Mouse (Mus musculus) right cerebral cortex, postnatal 36 days (tissue): ENCODE measurements around the gene Lbhd1.
"Not testable (repeated sequence)": the region's sequence is repeated elsewhere in the genome, so short reads cannot be mapped to it uniquely, and the experiment has no call there.

Experiments
- DNase-seq, 2 experiments: peaks; one replicate each; pipeline ENCODE4 v3.0.0; 2022; ENCODE audit warnings: low spot score in 2 of 2, mixed read lengths in 1 of 2

Lbhd1 gene

DNA sequence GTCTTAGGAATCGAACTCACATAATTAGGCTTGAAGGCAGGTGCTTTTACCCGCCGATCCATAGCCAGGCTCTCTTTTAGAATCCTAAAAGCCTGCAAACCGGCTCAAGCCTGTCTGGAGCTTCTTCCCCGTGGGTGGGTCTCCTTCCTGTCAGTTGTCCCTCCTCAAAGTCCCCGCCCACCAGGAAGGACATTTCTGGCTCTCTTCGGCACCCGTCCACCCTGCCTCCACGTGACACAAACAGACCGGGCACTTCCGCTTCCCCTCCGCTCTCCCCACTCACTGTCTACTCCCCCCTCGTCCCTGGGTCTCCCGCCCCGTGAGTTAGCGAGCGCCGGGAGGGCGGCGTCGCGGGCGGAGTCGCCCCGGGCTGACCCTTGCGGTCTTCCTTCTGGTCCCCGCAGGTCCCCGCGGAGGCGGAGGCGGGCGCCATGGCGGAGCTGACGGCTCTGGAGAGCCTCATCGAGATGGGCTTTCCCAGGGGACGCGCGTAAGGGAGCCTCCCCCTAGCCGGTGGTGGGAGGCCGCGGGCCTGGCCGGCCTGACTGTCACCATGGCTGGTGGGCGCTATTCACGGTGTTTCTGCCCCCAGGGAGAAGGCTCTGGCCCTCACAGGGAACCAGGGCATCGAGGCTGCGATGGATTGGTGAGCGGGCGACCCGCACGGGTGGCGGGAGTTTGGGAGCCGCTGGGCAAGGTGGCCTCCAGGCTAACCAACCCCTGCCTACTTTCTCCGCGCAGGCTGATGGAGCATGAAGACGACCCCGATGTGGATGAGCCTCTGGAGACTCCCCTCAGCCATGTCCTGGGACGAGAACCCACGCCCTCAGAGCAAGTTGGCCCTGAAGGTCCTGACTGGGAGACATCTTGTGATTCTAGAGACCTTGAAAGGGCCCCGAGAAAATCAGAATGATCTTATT, 12.0 kb upstream of the Lbhd1 start, which contains the start of gene Ubxn1:
Ubxn1 (plus strand) TSS at position 230 of the 920 bp plus-strand sequence.
- DNase-seq: peak; percentile 96 to 97

DNA sequence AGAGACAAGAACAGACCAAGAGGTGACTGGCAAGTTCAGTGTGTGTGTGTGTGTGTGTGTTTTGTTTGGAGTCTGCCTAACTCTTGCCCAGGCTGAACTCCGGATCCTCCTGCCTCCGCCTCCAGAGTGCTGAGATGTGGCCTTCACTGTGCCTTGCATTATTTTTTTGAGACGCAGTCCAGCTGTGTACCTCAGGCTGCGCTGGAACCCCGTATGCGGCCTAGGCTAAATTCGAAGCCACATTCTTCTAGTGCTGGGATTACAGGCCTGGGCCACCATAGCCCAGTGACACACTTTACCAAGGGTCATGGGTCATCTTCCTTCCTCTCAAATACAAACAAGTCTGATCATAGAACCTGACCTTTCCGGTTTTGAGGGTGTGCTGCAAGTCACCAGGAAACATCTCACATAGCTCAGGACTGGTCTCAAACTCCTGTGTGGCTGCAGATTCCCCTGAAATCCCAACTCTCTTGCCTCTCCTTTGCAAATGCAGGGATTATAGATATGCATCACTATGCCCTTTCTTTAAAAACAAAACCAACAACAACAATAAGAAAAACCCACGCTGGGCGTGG, 11.2 kb upstream of the Lbhd1 start:
- no peak for DNase-seq

DNA sequence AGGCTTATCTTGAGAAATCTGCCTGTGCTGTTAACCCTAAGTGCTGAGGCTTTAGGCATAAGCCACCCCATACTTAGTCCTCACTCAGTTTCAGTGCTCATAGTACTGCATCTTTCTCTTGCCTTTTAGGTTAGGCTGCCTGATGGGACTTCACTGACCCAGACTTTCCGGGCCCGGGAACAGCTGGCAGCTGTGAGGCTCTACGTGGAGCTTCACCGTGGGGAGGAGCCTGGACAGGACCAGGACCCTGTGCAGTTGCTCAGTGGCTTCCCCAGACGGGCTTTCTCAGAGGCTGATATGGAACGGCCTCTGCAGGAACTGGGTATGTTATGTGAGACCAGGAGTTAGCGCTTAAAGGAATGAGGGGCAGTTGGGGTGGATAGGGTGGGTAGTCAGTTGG, 8.5 kb upstream of the Lbhd1 start:
- no peak for DNase-seq

DNA sequence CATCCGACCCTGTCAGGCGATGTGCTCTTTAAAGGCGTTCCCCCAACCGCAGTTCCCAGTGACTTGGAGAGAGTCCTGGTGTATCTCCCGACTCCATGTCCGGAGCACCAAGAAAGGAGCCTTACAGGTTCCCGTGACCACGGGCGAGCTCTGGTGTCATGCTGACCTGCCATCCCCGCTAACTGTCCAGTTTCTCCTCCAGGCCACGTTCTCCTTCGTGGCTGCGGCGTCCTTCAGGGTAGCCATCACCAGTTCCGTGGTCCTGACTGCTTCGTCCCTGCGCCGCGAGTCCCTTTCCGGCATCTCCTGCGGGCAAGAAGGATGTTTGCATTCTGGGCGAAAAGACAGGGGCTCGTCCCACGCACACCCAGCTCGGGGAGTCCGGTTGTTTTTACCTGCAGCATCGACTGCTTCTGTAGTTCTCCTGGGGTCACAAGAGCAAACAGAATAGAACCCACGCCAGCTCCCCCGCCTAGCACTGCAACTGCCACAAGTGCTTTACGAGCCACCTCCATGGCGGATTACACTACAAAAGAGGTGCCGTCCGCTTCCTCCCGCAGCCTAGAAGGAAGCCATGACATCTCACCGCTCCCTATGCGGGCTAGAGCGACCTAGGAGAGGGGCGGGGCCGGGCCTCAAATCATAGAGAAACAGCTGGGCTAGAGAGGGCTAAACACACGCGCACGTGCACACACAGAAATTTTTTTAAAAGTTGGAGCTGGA, 3.1 kb upstream of the Lbhd1 start, which contains the start of gene Uqcc3:
Uqcc3 (minus strand) TSS at position 613 of the 723 bp plus-strand sequence.
- DNase-seq: peak; percentile 86 to 88

DNA sequence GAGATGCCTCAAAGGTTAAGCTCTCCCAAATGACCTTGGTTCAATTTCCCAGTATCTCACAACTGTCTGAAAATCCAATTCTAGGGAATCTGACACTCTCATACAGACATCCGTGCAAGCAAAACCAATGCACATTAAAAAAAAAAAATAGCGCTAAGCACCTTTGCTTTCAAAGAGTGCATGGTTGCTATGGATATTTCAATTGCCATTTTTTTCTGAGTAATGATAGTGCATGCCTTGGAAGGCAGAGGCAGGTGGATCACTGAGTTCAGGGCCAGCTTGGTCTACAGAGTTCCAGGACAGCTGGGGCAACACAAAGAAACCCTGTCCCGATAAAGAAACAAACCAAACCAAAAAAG, 2.5 kb upstream of the Lbhd1 start:
- no peak for DNase-seq

DNA sequence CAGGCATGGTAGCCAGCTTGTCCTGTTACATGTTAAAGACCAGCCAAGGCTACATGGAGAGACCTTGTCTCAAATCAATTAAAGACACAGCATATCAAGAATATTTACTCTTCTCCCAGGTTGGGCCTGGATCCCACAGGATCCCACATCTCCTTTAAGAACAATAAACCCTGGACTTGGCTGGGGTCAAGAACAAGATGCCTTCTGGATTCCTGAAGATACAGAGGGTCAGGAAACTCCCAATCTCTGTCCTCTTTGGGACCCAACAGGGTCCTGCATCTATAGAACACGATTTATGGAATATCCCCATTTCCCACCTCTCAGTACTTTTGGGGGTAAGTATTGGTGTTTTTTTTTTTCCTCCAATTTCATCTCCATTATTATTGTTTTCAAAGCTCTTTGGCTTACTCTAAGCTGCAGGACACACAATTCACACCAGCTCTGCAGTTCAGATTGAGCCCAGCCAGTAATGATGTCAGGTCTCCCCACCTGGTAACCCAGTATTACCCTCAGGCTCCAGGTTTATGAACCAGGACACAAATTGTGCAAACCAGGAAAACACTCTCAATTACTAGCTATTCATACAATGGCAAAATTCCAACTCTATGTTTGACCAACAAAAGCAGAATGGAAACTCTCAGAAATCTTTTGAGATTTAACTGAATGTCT, 3.5 kb downstream of the Lbhd1 start:
- no peak for DNase-seq

DNA sequence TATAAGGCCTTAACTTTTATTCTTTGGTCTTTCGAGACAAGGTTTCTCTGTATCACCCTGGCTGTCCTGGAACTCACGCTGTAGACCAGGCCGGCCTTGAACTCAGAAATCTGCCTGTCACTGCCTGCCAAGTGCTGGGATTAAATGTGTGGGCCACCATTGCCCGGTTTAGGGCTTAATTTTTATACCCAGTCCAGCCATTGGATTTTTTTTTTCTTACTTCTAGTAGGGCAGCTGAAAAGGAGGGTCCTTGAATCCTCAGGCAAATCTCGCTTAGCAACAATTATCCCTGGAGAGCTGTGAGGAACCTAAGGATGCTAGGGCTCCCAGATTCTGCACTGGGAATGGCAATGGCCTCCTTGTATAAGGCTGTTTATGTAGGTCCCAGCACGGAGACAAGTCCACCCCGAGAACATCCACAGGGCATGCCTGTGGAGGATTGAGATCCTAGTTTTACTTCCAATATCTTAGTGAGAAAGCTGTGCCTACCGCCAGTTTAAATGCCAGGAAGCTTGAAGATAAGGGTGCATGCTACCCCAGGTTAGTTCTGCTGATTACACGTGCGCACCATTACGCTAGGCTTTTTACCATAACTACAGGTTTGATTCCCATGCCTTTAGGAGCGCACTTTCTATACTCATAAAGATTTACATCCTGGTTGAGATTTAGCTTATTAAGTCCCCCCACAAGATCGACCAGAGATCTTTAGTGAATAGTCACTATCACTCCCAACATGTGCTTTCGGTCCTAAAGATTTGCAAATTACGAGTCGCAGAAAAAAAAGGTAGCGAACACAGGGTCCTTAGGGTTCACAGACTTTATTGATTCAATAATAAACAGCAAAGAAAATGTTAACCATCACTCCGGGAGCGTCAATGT, 4.3 kb downstream of the Lbhd1 start:
- DNase-seq: no peak

DNA sequence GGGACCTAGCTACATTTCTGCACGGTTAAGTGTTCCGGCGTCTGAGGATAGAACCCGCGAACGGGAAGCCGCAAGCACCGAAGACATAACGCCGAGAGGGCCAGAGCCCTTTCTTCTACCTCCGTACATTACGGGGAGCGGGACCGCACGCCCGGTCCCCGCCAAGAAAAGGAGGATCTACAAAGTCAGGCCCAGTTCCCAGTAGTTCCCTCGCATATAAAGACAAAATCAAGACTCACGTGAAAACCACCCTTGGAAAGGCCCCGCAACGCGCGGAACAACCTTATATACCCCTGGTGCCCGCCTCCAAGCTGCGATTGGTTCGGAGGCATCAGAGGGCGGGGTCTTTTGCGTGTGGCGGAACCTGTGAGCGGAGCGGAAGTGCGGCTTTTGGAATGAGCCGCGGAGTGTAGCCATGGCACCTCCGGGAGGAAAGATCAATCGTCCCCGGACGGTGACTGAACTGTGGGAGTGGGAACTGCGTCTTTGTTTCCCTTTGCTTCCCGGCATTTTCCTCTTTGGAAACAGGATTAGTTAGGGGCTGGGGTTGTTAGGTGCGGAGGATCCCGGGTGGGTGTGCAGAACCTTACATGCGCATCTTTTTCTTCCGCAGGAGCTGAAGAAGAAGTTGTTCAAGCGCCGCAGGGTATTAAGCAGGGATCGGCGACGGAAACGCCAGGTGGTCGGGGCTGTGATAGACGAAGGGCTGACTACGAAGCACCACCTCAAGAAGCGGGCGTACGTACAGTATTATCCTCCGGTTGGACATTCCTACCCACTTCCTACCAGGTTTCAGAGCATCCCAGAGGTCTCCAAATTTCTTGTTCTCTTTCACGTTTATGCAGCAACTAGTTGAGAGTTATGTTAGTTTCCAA, 5.2 kb downstream of the Lbhd1 start, which contains the start of the genes 1810009A15Rik and Gm49416:
1810009A15Rik (plus strand) TSS at position 343 of the 875 bp plus-strand sequence.
Gm49416 (plus strand) TSS at position 416 of the 875 bp plus-strand sequence.
- DNase-seq: peak; percentile 91 to 93

DNA sequence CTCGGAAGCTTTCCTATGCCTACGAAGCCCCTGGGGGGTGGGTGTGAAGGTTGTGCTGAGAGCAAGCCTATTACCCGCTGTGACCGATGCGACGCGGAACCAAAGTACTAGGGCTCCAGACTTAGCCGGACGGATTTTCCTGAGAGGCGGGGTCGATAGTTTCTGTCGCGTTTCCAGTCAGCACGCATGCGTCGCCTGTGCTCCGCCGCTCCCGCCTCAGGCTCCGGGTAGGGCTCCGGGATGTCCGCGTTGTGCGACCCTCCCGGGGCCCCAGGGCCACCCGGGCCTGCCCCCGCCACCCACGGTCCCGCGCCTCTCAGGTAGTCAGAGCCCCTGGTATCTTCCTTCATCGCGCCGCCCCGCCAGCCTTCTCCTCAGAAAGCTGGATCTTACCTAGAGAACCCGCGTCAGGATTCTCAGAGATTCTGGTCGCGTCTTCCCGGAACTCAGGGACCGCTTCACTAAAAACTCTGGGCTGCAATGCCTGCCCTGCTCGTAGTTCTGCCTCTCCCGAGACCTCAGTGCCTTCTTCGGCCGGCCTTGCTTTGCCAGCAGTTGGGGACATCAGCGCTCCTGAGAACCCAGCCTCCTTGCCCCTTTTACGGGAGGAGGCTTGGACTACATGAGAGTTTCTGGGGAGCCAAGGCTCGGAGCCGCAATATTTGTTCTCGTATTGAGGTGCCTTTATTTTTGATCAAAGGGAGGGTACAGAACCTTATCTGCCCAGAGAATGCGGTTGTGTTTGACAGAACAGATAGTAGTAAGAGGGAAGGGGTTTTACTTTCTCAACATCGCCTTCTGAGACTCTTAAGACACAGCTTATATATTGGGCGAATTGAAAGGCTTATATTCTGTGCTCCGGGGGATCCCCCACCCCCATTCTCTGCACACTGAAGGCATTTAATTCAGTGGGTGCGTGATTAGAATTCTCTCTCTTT, 9.6 kb downstream of the Lbhd1 start, which contains the start of gene Ints5:
Ints5 (plus strand) TSS at position 177 of the 938 bp plus-strand sequence.
- DNase-seq: peak; percentile 76 to 77

DNA sequence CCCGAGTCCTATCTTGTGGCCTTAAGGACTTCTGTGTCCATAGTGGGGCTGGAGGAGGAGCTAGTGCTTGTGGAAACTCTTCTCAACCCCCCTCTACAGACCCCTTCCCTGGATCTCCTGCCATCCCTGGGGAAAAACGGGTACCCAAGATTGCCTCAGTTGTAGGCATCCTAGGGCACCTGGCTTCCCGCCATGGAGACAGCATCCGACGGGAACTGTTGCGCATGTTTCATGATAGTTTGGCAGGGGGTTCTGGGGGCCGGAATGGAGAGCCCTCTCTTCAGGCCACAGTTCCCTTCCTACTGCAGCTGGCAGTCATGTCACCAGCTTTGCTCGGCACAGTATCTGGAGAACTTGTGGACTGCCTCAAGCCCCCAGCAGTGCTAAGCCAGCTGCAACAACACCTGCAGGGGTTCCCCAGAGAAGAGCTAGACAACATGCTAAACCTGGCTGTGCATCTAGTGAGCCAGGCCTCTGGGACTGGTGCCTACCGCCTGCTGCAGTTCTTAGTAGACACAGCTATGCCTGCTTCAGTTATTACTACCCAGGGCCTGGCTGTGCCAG, 11.9 kb downstream of the Lbhd1 start:
- DNase-seq: no peak

DNA sequence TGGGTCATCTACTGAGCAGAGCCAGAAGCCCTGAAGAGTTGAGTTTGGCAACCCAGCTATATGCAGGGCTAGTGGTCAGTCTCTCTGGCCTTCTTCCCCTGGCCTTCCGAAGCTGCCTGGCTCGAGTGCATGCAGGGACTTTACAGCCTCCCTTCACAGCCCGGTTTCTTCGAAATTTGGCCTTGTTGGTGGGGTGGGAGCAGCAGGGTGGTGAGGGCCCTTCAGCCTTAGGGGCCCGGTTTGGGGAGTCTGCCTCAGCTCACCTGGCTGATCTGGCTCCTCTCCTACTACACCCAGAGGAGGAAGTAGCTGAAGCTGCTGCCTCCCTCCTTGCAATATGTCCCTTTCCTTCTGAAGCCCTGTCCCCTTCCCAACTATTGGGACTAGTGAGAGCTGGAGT, 12.7 kb downstream of the Lbhd1 start:
- DNase-seq: not testable (repeated sequence)

DNA sequence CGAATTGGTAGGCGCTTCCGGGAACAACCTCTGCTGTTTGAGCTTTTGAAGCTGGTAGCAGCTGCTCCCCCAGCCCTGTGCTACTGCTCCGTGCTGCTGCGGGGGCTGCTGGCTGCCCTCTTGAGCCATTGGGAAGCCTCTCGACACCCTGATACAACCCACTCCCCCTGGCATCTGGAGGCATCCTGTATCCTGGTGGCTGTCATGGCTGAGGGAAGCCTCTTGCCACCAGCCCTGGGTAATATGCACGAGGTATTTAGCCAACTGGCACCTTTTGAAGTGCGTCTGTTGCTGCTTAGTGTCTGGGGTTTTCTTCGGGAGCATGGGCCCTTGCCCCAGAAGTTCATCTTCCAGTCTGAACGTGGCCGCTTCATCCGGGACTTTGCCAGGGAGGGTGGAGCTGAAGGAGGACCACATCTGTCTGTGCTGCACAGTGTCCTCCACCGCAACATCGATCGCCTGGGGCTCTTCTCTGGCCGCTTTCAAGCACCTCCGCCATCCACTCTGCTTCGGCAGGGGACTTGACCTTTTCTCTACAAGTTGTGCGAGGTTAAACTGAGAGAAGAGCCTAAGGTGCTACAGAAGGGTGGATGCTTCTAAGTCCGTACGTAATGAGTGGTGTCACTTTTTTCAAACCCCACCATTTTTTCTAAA, 13.8 kb downstream of the Lbhd1 start:
- not testable (repeated sequence) for DNase-seq

DNA sequence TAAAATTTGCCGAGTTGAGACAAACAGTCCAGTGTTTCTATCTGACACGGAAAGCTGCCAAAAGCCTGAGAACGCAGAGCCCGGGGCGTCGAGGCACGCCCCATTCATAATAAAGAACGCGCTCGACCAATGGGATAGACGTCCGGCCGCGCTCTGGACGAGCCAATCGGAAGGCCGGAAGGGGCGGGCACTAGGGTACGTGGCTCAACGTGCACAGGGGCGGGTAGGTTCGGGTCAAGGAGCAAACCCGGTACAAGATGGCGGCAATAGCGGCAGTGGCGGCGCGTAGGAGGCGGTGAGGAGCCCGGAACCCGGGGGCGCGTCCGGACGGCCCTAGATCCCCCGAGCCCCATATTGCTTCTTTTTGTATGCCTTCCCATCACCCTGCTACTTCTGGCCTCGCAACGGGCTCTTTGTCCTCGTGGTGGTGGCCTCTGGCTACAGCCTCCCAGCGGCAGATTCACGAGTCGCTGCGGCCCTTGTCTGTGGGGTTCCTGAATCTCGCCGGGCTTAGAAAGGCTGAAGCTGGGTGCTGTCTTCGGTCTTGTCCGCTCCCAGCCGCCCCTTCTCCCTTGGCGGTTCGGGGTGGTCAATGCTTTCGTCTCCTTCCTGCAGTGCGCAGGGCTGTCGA, 14.4 kb downstream of the Lbhd1 start, which contains the start of gene Ganab:
Ganab (plus strand) TSS at position 207 of the 631 bp plus-strand sequence.
- DNase-seq: peak; percentile 95 to 97

DNA sequence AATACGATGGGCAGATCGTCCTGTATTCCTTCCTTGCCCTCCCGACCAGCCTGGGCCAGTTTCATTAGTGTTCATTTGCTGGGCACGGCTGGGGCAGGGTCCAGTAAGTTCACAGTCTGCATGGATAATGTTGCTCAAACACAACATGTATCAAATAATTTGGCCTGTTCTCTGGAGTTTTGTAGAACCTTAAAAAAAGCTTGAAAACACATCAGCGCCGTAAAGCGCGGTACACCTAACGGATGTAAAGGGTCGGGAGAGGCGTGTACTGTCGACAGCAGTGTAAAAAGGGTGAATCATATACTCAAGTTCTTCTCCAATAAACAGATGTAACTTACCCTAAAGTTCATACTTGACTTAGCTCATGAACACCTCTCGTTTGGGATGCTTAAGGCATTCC, 15.0 kb downstream of the Lbhd1 start:
- DNase-seq: no peak

DNA sequence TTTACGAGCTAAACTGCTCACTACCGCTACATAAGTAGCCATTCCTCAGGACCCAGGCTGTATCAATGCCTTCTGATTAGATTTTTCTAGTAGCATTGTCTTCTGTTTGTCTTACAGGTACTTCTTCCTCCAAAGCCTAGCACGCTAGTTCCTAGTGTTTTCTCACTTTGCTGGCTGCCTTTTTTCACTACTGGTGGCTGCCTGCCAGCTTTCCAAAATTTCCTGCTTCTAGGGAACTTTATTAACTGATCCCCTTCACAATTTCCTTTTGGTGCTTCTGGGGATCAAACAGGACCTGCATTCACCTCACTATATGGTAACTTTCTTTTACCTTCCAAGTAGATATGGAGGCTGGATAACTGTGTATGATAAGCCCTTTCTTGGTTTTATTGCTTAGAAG, 15.5 kb downstream of the Lbhd1 start:
- DNase-seq: no peak

DNA sequence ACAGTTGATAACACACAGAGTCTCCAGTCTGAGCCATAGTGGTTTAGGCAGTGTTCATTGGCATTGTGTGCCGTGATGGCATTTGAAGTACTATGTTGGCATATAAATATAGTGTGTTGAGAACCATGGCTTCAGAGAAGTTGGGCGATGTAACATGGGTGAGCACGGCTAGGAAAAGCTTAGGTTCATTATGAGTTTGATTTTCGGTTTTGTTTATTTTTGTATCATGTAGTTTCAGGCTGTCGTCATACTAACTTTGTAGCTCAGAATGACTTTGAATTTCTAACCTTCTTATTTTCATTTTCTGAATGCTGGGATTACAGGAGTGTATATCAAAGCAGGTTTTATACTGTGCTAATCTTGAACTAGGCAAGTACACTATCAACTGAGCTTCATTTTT, 19.9 kb downstream of the Lbhd1 start:
- DNase-seq: no peak

DNA sequence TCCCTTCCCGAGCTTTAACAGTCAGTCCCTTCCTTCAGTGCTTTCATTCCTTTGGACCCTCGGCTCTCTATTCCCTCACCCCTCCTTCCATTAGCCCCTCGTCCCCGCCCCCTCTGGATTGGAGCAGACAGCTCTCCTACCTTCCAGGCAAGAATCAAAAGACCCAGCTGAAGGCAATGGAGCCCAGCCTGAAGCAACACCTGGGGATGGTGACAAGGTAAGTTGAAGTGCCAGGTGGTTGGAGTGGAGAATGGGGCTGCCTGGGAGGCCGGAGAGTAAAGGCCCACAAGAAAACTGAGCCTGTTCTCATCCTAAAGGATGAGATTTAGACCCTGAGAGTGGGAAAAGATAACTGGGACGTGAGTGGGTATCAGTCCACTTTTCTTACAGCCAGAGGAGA, 25.0 kb downstream of the Lbhd1 start:
- no peak for DNase-seq
